Mouse (Mus musculus): ENCODE results near the gene Prrg3.

GRCm38 (mm10) chrX:71983775-71984174 is 21.4 kb downstream of the Prrg3 start:
- TF ChIP-seq EP300 (IDR thresholded peaks at IDR 0.05; ENCODE audit: low read depth) (no peak), CTCF (IDR thresholded peaks at IDR 0.05; ENCODE audit: low read depth) (peak; percentile 39)
